Mouse (Mus musculus) myocyte (in vitro differentiated cells): ENCODE measurements around the gene Rpl36. TPM values are rescaled to one million over a fixed set of nuclear protein-coding genes. Genes with fewer than 3 reads are reported as not detected.
A peak's percentile ranks its signal among the peaks of the same experiment; 100 is the strongest.

Experiments
- H3K27me3 ChIP-seq: one replicate; pipeline ENCODE4 v1.6.1; 2011; ENCODE audit not compliant: control insufficient read depth, insufficient read depth, insufficient read length
- H3K36me3 ChIP-seq: one replicate; pipeline ENCODE4 v1.6.1; 2011; ENCODE audit not compliant: control insufficient read depth, insufficient read depth
- H3K4me2 ChIP-seq: one replicate; pipeline ENCODE4 v1.6.1; 2011; ENCODE audit warnings: low read depth, control low read depth
- H3K4me3 ChIP-seq: one replicate; pipeline ENCODE4 v1.5.1; 2011; ENCODE audit warnings: mild to moderate bottlenecking, control low read depth, moderate library complexity
- H3K79me2 ChIP-seq: one replicate; pipeline ENCODE4 v1.6.1; 2011; ENCODE audit not compliant: control insufficient read depth, insufficient read depth
- H3ac ChIP-seq: one replicate; pipeline ENCODE4 v1.6.1; 2011; ENCODE audit not compliant: control insufficient read depth, insufficient read length
- CEBPB ChIP-seq: IDR thresholded peaks from 2 replicates; pipeline ENCODE4 v1.6.1; 2011; ENCODE audit warnings: mild to moderate bottlenecking, moderate library complexity; ENCODE audit not compliant: poor library complexity, insufficient read depth, severe bottlenecking
- MAX ChIP-seq: IDR thresholded peaks from one replicate; pipeline ENCODE4 v1.6.1; 2011; ENCODE audit warnings: low read depth, mild to moderate bottlenecking, control low read depth
- MYOD1 ChIP-seq, 3 experiments: IDR thresholded peaks; one replicate each; pipeline ENCODE4 v1.6.1; 2011; ENCODE audit warnings: control low read depth in 2 of 3, low read depth in 2 of 3, mild to moderate bottlenecking in 2 of 3, moderate library complexity in 1 of 3; ENCODE audit not compliant: insufficient read length in 2 of 3, control insufficient read depth in 1 of 3
- MYOG ChIP-seq, 3 experiments: IDR thresholded peaks; one replicate each; pipeline ENCODE4 v1.6.1; 2011; ENCODE audit warnings: control low read depth in 2 of 3, low read depth in 2 of 3, mild to moderate bottlenecking in 2 of 3; ENCODE audit not compliant: insufficient read length in 2 of 3, control insufficient read depth in 1 of 3, insufficient read depth in 1 of 3
- POLR2A ChIP-seq: IDR thresholded peaks from one replicate; pipeline ENCODE4 v1.6.1; 2011; ENCODE audit warnings: low read depth, mild to moderate bottlenecking, control low read depth, moderate library complexity; ENCODE audit not compliant: insufficient read length
- POLR2AphosphoS2 ChIP-seq: IDR thresholded peaks from one replicate; pipeline ENCODE4 v1.6.1; 2011; ENCODE audit warnings: low read depth, control low read depth; ENCODE audit not compliant: insufficient read length
- REST ChIP-seq: IDR thresholded peaks from one replicate; pipeline ENCODE4 v1.6.1; 2011; ENCODE audit warnings: mild to moderate bottlenecking, control low read depth, moderate library complexity; ENCODE audit not compliant: insufficient read depth, insufficient read length
- SRF ChIP-seq: IDR thresholded peaks from one replicate; pipeline ENCODE4 v1.6.1; 2011; ENCODE audit warnings: low read depth; ENCODE audit not compliant: control insufficient read depth, insufficient read length
- TCF12 ChIP-seq: IDR thresholded peaks from one replicate; pipeline ENCODE4 v1.6.1; 2011; ENCODE audit warnings: mild to moderate bottlenecking, control low read depth; ENCODE audit not compliant: poor library complexity, insufficient read depth, severe bottlenecking
- TCF3 ChIP-seq: IDR thresholded peaks from one replicate; pipeline ENCODE4 v1.6.1; 2011; ENCODE audit warnings: low read depth, control low read depth; ENCODE audit not compliant: insufficient read length
- USF1 ChIP-seq: IDR thresholded peaks from one replicate; pipeline ENCODE4 v1.6.1; 2011; ENCODE audit warnings: low read depth, mild to moderate bottlenecking, control low read depth, moderate library complexity
- polyA plus RNA-seq: library from polyadenylated mRNA; unstranded; fragments of >200 nt; fragmentation: generic; extraction: Trizol; gene quantifications from one replicate; pipeline ENCODE4 v1.2.1, GENCODE M21; 2012; ENCODE audit warnings: missing spikeins

Rpl36 gene
- polyA plus RNA-seq, 1 experiment: 3,746 TPM

GRCm38 (mm10) chr17:56585171-56585821, 27.9 kb upstream of the Rpl36 start:
- TF ChIP-seq POLR2A (peak; percentile 0), SRF (no peak)
- Histone ChIP-seq H3K4me3 (peak overlapping the region; percentile 97), H3K4me2 (peak overlapping the region; percentile 94), H3K27me3 (no peaks in the 10 kb centered on the region), H3K36me3 (peaks cover 35% of the 10 kb centered on the region), H3ac (peak overlapping the region; percentile 85), H3K79me2 (peaks cover 88% of the 10 kb centered on the region)

- Histone ChIP-seq H3K4me3 (no peak overlapping the region), H3K79me2 (peaks cover 88% of the 10 kb centered on the region), H3K4me2 (peak overlapping the region; percentile 94)
These were observed 25.4 kb upstream of the Rpl36 start for GRCm38 (mm10) chr17:56587773-56588172.

GRCm38 (mm10) chr17:56588921-56589320, 24.3 kb upstream of the Rpl36 start:
- no peak for TF ChIP-seq SRF
- TF ChIP-seq MYOG (IDR thresholded peaks at IDR 0.05; ENCODE audit: control insufficient read depth in 1 of 3, insufficient read depth in 1 of 3, insufficient read length in 2 of 3, low read depth in 2 of 3): no peak
- Histone ChIP-seq H3ac (no peak overlapping the region), H3K4me2 (peak overlapping the region; percentile 94), H3K27me3 (no peaks in the 10 kb centered on the region), H3K79me2 (peaks cover 86% of the 10 kb centered on the region), H3K36me3 (peaks cover 35% of the 10 kb centered on the region), H3K4me3 (no peak overlapping the region)

More at GRCm38 (mm10) chr17:56587773-56588172, 25.4 kb upstream of the Rpl36 start:
- H3K36me3 ChIP-seq: peaks cover 36% of the 10 kb centered on the region
- no peak overlapping the region for H3ac ChIP-seq
- no peaks in the 10 kb centered on the region for H3K27me3 ChIP-seq
- TF ChIP-seq REST (no peak), TCF12 (no peak), USF1 (no peak), SRF (no peak)

- Histone ChIP-seq H3ac (no peak overlapping the region), H3K27me3 (no peaks in the 10 kb centered on the region), H3K79me2 (peaks cover 89% of the 10 kb centered on the region), H3K4me3 (no peak overlapping the region), H3K4me2 (peak overlapping the region; percentile 50), H3K36me3 (peaks cover 61% of the 10 kb centered on the region)
- TF ChIP-seq TCF12: peak; percentile 48
- TF ChIP-seq MYOG (IDR thresholded peaks at IDR 0.05; ENCODE audit: control insufficient read depth in 1 of 3, insufficient read depth in 1 of 3, insufficient read length in 2 of 3, low read depth in 2 of 3): peak in 2 of 3 experiments; percentile 41 to 64
- TF ChIP-seq MAX: no peak
- TF ChIP-seq MYOD1 (IDR thresholded peaks at IDR 0.05; ENCODE audit: control insufficient read depth in 1 of 3, insufficient read length in 2 of 3, low read depth in 2 of 3): peak in 2 of 3 experiments; percentile 51 to 86
These were observed 20.7 kb upstream of the Rpl36 start for GRCm38 (mm10) chr17:56592553-56592952.

- peaks cover 65% of the 10 kb centered on the region for H3K36me3 ChIP-seq
- H3K27me3 ChIP-seq: no peaks in the 10 kb centered on the region
- no peak overlapping the region for H3ac ChIP-seq
- no peak overlapping the region for H3K4me3 ChIP-seq
- TF ChIP-seq USF1: no peak
- TF ChIP-seq CEBPB: peak; percentile 45; the same call in 1 of the 2 replicates
- peak; percentile 43 for TF ChIP-seq POLR2AphosphoS2
- no peak for TF ChIP-seq MAX
- TF ChIP-seq TCF12: peak; percentile 99
- TF ChIP-seq TCF3: peak; percentile 97
- peak; percentile 99 to 100 (median 100) for TF ChIP-seq MYOD1 (IDR thresholded peaks at IDR 0.05; ENCODE audit: control insufficient read depth in 1 of 3, insufficient read length in 2 of 3, low read depth in 2 of 3)
- peak; percentile 61 for TF ChIP-seq POLR2A
- peak; percentile 99 to 100 (median 100) for TF ChIP-seq MYOG (IDR thresholded peaks at IDR 0.05; ENCODE audit: control insufficient read depth in 1 of 3, insufficient read depth in 1 of 3, insufficient read length in 2 of 3, low read depth in 2 of 3)
- peaks cover 77% of the 10 kb centered on the region for H3K79me2 ChIP-seq
- peak overlapping the region; percentile 63 for H3K4me2 ChIP-seq
These were observed 19.5 kb upstream of the Rpl36 start for GRCm38 (mm10) chr17:56593527-56594271.
